Mouse (Mus musculus): ENCODE measurements around the gene Wbp2.

- no peak for TF ChIP-seq CTCF (IDR thresholded peaks at IDR 0.05; ENCODE audit: insufficient read depth, low read length)
- no peak for TF ChIP-seq POLR2A (IDR thresholded peaks at IDR 0.05; ENCODE audit: borderline replicate concordance, extremely low read depth, low read depth, low read length)
Measured at GRCm38 (mm10) chr11:116111611-116112203, 24.9 kb upstream of the Wbp2 start.
